Mouse (Mus musculus) heart, adult 2 months (tissue): ENCODE data around the gene Trak1. TPM values are rescaled to one million over a fixed set of nuclear protein-coding genes. Genes with fewer than 3 reads are reported as not detected.
A peak's percentile ranks its signal among the peaks of the same experiment; 100 is the strongest.

Experiments
- DNase-seq, 2 experiments: peaks; one replicate each; pipeline ENCODE4 v3.0.0; 2021
- H3K27ac ChIP-seq: fragments of 200-600 bp; 2 replicates; pipeline ENCODE4 v1.8.1; 2022
- H3K27me3 ChIP-seq: fragments of 200-500 bp; 2 replicates; pipeline ENCODE4 v1.6.1; 2012; ENCODE audit warnings: mild to moderate bottlenecking, low read length, inconsistent platforms, mixed read lengths; ENCODE audit not compliant: control insufficient read depth, insufficient read depth
- H3K36me3 ChIP-seq: fragments of 200-500 bp; 2 replicates; pipeline ENCODE4 v1.6.1; 2012; ENCODE audit warnings: low read length, inconsistent platforms; ENCODE audit not compliant: control insufficient read depth, insufficient read depth
- H3K4me1 ChIP-seq: fragments of 200-500 bp; 2 replicates; pipeline ENCODE4 v1.6.1; 2011; ENCODE audit warnings: low read length; ENCODE audit not compliant: control insufficient read depth, insufficient read depth
- H3K4me3 ChIP-seq: fragments of 200-600 bp; 2 replicates; pipeline ENCODE4 v1.8.1; 2022
- H3K79me2 ChIP-seq: fragments of 200-500 bp; replicated peaks from 2 replicates; pipeline ENCODE4 v1.6.1; 2012; ENCODE audit warnings: mild to moderate bottlenecking, inconsistent platforms, low read length, moderate library complexity, mixed read lengths; ENCODE audit not compliant: control insufficient read depth, insufficient read depth
- H3K9ac ChIP-seq: fragments of 200-500 bp; 2 replicates; pipeline ENCODE4 v1.6.1; 2012; ENCODE audit warnings: low read depth, mild to moderate bottlenecking, control low read depth, inconsistent platforms, low read length, mixed read lengths
- CTCF ChIP-seq: fragments of 200-600 bp; IDR thresholded peaks from 2 replicates; pipeline ENCODE4 v1.8.1; 2022; ENCODE audit warnings: antibody characterized with exemption, mild to moderate bottlenecking, moderate library complexity
- EP300 ChIP-seq: fragments of 200-500 bp; IDR thresholded peaks from 2 replicates; pipeline ENCODE4 v1.6.1; 2011; ENCODE audit warnings: low read depth, low read length, control low read depth; ENCODE audit not compliant: insufficient read depth
- POLR2A ChIP-seq: fragments of 200-500 bp; IDR thresholded peaks from 2 replicates; pipeline ENCODE4 v1.6.1; 2011; ENCODE audit warnings: mild to moderate bottlenecking, low read depth, low read length, control low read depth; ENCODE audit not compliant: insufficient read depth
- WGBS: fragments of 180-500 bp; shearing (Covaris S2); methylation state at CpG from one replicate; pipeline ENCODE4 v1.1.7; 2018; 5-methylcytosine and 5-hydroxymethylcytosine counted together
- intact Hi-C: fragments of 180-260 bp; cut with DNase I; formaldehyde crosslinking; loops from one replicate; pipeline ENCODE4 v1.15.1; 2025
- polyA plus RNA-seq: library from polyadenylated mRNA; depleted of rRNA; stranded (reverse); fragments of >200 nt; gene quantifications from 2 replicates; pipeline ENCODE4 v1.2.3, GENCODE M21; 2012
- total RNA-seq, 2 experiments: library from RNA; stranded (reverse); gene quantifications; 2 replicates each; pipeline ENCODE4 v1.2.3; 2021

Gene Trak1
- total and polyA plus RNA-seq, 3 experiments: 170 to 302 (median 276) TPM

GRCm38 (mm10) chr9:121303086-121303485, 5.8 kb downstream of the Trak1 start:
- DNase-seq: peak in 1 of 2 experiments; percentile 56
- H3K27ac ChIP-seq: peak overlapping the region; percentile 54
- no peak overlapping the region for H3K9ac ChIP-seq
- TF ChIP-seq POLR2A (no peak), EP300 (no peak), CTCF (no peak)
- H3K27me3 ChIP-seq: no peaks in the 10 kb centered on the region
- H3K79me2 ChIP-seq: peaks cover 10% of the 10 kb centered on the region
- peaks cover 54% of the 10 kb centered on the region for H3K4me1 ChIP-seq
- intact Hi-C loops: no loop called here
- 9% methylated on average over 6 of the region's 6 CpGs for WGBS
- H3K4me3 ChIP-seq: no peak overlapping the region
- peaks cover 18% of the 10 kb centered on the region for H3K36me3 ChIP-seq

DNA sequence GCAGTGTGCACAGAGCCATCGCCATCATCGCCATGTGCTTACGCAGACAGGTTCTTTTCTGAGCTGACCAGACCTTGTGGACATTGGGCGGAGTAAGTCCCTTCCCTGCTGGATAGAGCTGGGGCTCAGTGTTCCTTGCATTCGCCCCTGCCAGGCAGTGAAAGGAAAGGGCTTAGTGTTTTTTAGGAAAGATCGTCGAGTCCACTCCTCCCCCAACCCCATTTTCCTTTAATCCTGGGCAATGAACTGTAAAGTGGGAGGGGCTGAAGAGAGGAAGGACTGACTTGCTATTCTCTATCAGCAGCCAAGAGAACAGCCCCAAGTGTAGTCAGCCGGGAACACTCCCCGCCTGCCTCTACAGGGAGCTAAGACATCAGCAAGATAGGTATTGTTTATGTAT, 6.4 kb downstream of the Trak1 start:
- DNase-seq: peak in 1 of 2 experiments; percentile 38
- H3K27ac ChIP-seq: peak overlapping the region; percentile 51
- WGBS: 27% methylated on average over 9 of the region's 9 CpGs
- H3K79me2 ChIP-seq: peaks cover 14% of the 10 kb centered on the region
- H3K27me3 ChIP-seq: no peaks in the 10 kb centered on the region
- H3K4me1 ChIP-seq: peaks cover 55% of the 10 kb centered on the region
- no peak overlapping the region for H3K9ac ChIP-seq
- 0 out of 2 replicates have a peak, but pooled peaks have one; percentile 4 for TF ChIP-seq EP300
- no peak for TF ChIP-seq CTCF
- H3K4me3 ChIP-seq: no peak overlapping the region
- peaks cover 18% of the 10 kb centered on the region for H3K36me3 ChIP-seq
- intact Hi-C loops: no loop called here

DNA sequence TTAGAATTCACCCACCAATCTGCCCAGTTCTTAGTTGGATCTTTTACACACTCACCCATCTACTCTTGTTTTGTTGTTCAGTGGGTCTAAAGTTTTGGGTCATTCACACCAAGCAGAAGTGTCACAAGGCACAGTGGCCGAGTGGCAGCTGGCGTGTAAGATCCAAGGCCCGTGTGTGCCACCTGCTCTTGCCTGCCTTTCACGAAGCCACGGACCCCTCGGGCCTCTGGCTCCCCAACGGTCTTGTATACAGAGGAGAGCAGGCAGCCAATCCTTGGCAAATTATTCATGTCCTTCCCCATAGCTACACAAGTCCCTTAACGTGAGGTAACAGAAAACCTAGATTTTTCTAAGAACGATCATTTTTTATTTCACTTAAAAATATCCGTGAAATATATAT, 7.2 kb downstream of the Trak1 start:
- Histone ChIP-seq H3K4me1 (peaks cover 51% of the 10 kb centered on the region), H3K9ac (peak overlapping the region; percentile 32; the same call in 1 of the 2 replicates), H3K4me3 (no peak overlapping the region), H3K79me2 (peaks cover 17% of the 10 kb centered on the region), H3K27ac (peak overlapping the region; percentile 51; the same call in 1 of the 2 replicates), H3K27me3 (no peaks in the 10 kb centered on the region), H3K36me3 (peaks cover 15% of the 10 kb centered on the region)
- intact Hi-C loops: no loop called here
- no peak for TF ChIP-seq CTCF
- no peak for TF ChIP-seq EP300
- no peak for TF ChIP-seq POLR2A
- WGBS: 71% methylated on average over 10 of the region's 10 CpGs
- peak in 1 of 2 experiments; percentile 16 for DNase-seq

DNA sequence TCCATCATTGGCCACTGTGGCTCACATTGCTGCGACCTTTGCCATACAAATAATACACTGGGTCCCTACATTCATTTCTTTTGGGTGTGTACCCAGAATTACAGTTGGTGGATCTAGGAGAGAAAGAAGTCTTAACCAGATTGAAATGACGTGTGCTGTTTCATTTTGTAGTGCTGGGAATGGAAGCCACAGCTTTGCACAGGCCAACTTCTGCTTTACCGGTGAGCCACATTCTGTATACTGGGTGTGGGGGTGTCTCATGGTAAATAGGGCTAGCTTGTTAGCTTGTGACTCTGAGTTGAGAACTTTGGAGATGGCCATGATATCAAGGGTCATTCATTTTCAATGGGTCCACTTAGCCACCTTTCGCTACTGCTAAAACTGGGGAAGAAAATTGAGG, 8.2 kb downstream of the Trak1 start:
- H3K79me2 ChIP-seq: peaks cover 20% of the 10 kb centered on the region
- intact Hi-C loops: no loop called here
- no peaks in the 10 kb centered on the region for H3K27me3 ChIP-seq
- peaks cover 13% of the 10 kb centered on the region for H3K36me3 ChIP-seq
- H3K4me3 ChIP-seq: no peak overlapping the region
- H3K9ac ChIP-seq: no peak overlapping the region
- peak overlapping the region; percentile 13 for H3K27ac ChIP-seq
- WGBS: 74% methylated on average over 4 of the region's 4 CpGs
- DNase-seq: no peak
- H3K4me1 ChIP-seq: peaks cover 54% of the 10 kb centered on the region
- TF ChIP-seq CTCF (no peak), POLR2A (no peak), EP300 (no peak)

- no peak overlapping the region for H3K4me3 ChIP-seq
- H3K27ac ChIP-seq: no peak overlapping the region; the same call in 1 of the 2 replicates
- no peak for TF ChIP-seq POLR2A
- TF ChIP-seq EP300: no peak
- TF ChIP-seq CTCF: no peak
- peaks cover 36% of the 10 kb centered on the region for H3K4me1 ChIP-seq
- WGBS: 71% methylated on average over 4 of the region's 4 CpGs
- H3K9ac ChIP-seq: no peak overlapping the region
- H3K79me2 ChIP-seq: peaks cover 22% of the 10 kb centered on the region
- DNase-seq: no peak
- H3K27me3 ChIP-seq: no peaks in the 10 kb centered on the region
- intact Hi-C loops: no loop called here
- H3K36me3 ChIP-seq: peaks cover 20% of the 10 kb centered on the region
Observed at GRCm38 (mm10) chr9:121309287-121309686, 12.0 kb downstream of the Trak1 start.

GRCm38 (mm10) chr9:121310501-121310900, 13.2 kb downstream of the Trak1 start:
- Histone ChIP-seq H3K9ac (no peak overlapping the region), H3K27me3 (no peaks in the 10 kb centered on the region), H3K27ac (peak overlapping the region; percentile 4; the same call in 1 of the 2 replicates), H3K79me2 (peaks cover 19% of the 10 kb centered on the region), H3K4me3 (no peak overlapping the region), H3K4me1 (peaks cover 39% of the 10 kb centered on the region), H3K36me3 (peaks cover 23% of the 10 kb centered on the region)
- TF ChIP-seq CTCF: no peak
- TF ChIP-seq POLR2A: no peak
- peak in 1 of 2 experiments; percentile 30 for DNase-seq
- intact Hi-C loops: no loop called here
- 53% methylated on average over 7 of the region's 7 CpGs for WGBS
